Mouse (Mus musculus): ENCODE measurements around the gene Nop16. TPM values are rescaled to one million over a fixed set of nuclear protein-coding genes. Genes with fewer than 3 reads are reported as not detected.

Gene Nop16
- polyA plus RNA-seq, 1 experiment from 2014 or later = 55.5 TPM

GRCm38 (mm10) chr13:54610613-54610971 is 20.7 kb upstream of the Nop16 start:
- H3K9me3 ChIP-seq (replicated peaks) = no peaks in the 10 kb centered on the region
- no peaks in the 10 kb centered on the region for H3K27me3 ChIP-seq (replicated peaks)
- H3K4me2 ChIP-seq = peak overlapping the region; percentile 96
- 13% methylated on average over 13 of the region's 13 CpGs for WGBS
- peak overlapping the region; percentile 76 for H3K4me3 ChIP-seq
- peaks cover 2% of the 10 kb centered on the region; the same call in 1 of the 2 replicates for H3K36me3 ChIP-seq
- H3K4me1 ChIP-seq (replicated peaks) = peaks cover 20% of the 10 kb centered on the region
- H3K9ac ChIP-seq = peak overlapping the region; percentile 88
- 0 out of 2 replicates have a peak overlapping the region, but pooled peaks have one; percentile 7 for H3K27ac ChIP-seq (ENCODE audit: poor library complexity, severe bottlenecking)
- ATAC-seq (ENCODE audit: insufficient number of reproducible peaks, low FRiP score) = 0 out of 2 replicates have a peak, but pooled peaks have one; percentile 26

DNA sequence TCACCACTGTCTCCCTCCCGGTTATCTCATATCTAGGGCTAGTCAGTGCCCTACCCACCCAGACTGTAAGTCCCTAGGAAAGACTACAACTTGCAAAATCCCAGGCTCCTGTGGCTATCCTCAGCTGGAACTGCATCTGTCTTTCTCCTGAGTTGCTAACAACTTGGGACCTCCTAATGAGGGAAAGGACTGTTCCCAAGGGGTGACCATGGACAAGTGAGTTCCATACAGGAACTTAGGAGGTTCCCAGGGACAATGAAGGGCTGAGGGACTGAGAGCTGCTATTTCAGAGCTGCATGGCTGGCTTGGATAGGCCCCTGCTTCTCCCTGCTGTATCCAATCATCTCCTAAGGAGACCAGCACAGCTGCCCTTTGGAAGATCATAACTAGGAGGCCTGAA is 19.4 kb upstream of the Nop16 start:
- peaks cover 20% of the 10 kb centered on the region for H3K4me1 ChIP-seq (replicated peaks)
- peak overlapping the region; percentile 31; the same call in 1 of the 2 replicates for H3K9ac ChIP-seq
- H3K9me3 ChIP-seq (replicated peaks) = no peaks in the 10 kb centered on the region
- no peak overlapping the region for H3K4me3 ChIP-seq
- WGBS = 4% methylated on average over 1 of the region's 1 CpGs
- no peak overlapping the region; the same call in 1 of the 2 replicates for H3K27ac ChIP-seq (ENCODE audit: poor library complexity, severe bottlenecking)
- ATAC-seq (ENCODE audit: insufficient number of reproducible peaks, low FRiP score) = no peak
- peak overlapping the region; percentile 27; the same call in 1 of the 2 replicates for H3K4me2 ChIP-seq
- no peaks in the 10 kb centered on the region for H3K27me3 ChIP-seq (replicated peaks)
- H3K36me3 ChIP-seq = peaks cover 12% of the 10 kb centered on the region; the same call in 1 of the 2 replicates

GRCm38 (mm10) chr13:54608666-54609065 is 18.8 kb upstream of the Nop16 start:
- ATAC-seq (ENCODE audit: insufficient number of reproducible peaks, low FRiP score) = 0 out of 2 replicates have a peak, but pooled peaks have one; percentile 10
- Histone ChIP-seq H3K4me3 (no peak overlapping the region), H3K36me3 (peaks cover 12% of the 10 kb centered on the region; the same call in 1 of the 2 replicates), H3K9me3 (replicated peaks) (no peaks in the 10 kb centered on the region), H3K9ac (peak overlapping the region; percentile 31; the same call in 1 of the 2 replicates), H3K27me3 (replicated peaks) (no peaks in the 10 kb centered on the region), H3K4me1 (replicated peaks) (peaks cover 20% of the 10 kb centered on the region), H3K27ac (ENCODE audit: poor library complexity, severe bottlenecking) (no peak overlapping the region), H3K4me2 (peak overlapping the region; percentile 27)
- 32% methylated on average over 8 of the region's 8 CpGs for WGBS

DNA sequence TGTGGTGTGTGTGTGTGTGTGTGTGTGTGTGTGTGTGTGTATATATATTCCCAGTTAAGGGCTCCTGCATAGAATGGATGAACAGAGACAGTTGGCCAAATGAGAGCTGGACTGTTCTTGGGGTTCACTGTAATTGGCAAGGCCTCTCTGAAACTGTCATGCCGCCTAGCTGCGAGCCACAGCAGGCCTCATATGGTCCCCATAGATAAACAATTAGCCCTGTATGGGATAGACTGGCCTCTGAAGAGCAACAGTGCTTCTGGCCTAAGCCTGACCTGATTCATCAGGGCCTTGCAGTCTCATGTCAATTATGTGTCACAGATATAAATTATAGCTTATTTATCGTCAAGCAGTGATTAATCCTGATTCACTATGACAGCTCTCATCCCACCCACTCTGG is 18.1 kb upstream of the Nop16 start:
- H3K36me3 ChIP-seq = peaks cover 12% of the 10 kb centered on the region; the same call in 1 of the 2 replicates
- ATAC-seq (ENCODE audit: insufficient number of reproducible peaks, low FRiP score) = no peak
- H3K9ac ChIP-seq = no peak overlapping the region
- no peak overlapping the region for H3K27ac ChIP-seq (ENCODE audit: poor library complexity, severe bottlenecking)
- peaks cover 22% of the 10 kb centered on the region for H3K4me1 ChIP-seq (replicated peaks)
- no peaks in the 10 kb centered on the region for H3K27me3 ChIP-seq (replicated peaks)
- WGBS = 77% methylated on average over 3 of the region's 3 CpGs
- H3K4me2 ChIP-seq = no peak overlapping the region
- H3K9me3 ChIP-seq (replicated peaks) = no peaks in the 10 kb centered on the region
- no peak overlapping the region for H3K4me3 ChIP-seq

GRCm38 (mm10) chr13:54607204-54607603 is 17.3 kb upstream of the Nop16 start:
- no peak for ATAC-seq (ENCODE audit: insufficient number of reproducible peaks, low FRiP score)
- H3K9me3 ChIP-seq (replicated peaks) = no peaks in the 10 kb centered on the region
- no peak overlapping the region for H3K27ac ChIP-seq (ENCODE audit: poor library complexity, severe bottlenecking)
- H3K4me3 ChIP-seq = no peak overlapping the region
- WGBS = 65% methylated on average over 5 of the region's 5 CpGs
- H3K4me1 ChIP-seq (replicated peaks) = peaks cover 28% of the 10 kb centered on the region
- no peak overlapping the region for H3K9ac ChIP-seq
- no peak overlapping the region for H3K4me2 ChIP-seq
- peaks cover 12% of the 10 kb centered on the region; the same call in 1 of the 2 replicates for H3K36me3 ChIP-seq
- H3K27me3 ChIP-seq (replicated peaks) = no peaks in the 10 kb centered on the region

DNA sequence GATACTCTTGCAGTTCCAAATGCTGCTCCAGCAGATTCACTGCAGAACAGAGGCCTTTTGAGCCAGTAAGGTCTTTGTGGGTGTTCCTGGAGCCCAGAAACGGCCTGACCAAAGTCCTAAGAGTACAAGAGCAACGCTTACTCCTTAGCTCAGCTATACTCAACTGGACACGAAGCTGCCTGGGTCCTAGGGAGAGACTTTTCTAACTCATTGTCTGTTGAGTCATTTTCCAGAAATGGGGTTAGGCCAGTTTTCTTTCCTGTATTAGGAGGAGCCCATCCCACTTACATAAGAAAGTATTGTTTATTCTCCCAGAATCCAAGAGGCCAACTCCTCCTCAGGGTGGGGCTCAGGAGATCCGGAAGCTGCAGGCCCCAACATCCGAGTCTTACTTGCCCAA is 15.5 kb upstream of the Nop16 start:
- no peak overlapping the region for H3K27ac ChIP-seq (ENCODE audit: poor library complexity, severe bottlenecking)
- peaks cover 12% of the 10 kb centered on the region; the same call in 1 of the 2 replicates for H3K36me3 ChIP-seq
- H3K4me1 ChIP-seq (replicated peaks) = peaks cover 23% of the 10 kb centered on the region
- H3K27me3 ChIP-seq (replicated peaks) = no peaks in the 10 kb centered on the region
- no peak for ATAC-seq (ENCODE audit: insufficient number of reproducible peaks, low FRiP score)
- WGBS = 74% methylated on average over 5 of the region's 5 CpGs
- H3K4me3 ChIP-seq = no peak overlapping the region
- H3K9ac ChIP-seq = no peak overlapping the region
- no peak overlapping the region for H3K4me2 ChIP-seq
- H3K9me3 ChIP-seq (replicated peaks) = no peaks in the 10 kb centered on the region

DNA sequence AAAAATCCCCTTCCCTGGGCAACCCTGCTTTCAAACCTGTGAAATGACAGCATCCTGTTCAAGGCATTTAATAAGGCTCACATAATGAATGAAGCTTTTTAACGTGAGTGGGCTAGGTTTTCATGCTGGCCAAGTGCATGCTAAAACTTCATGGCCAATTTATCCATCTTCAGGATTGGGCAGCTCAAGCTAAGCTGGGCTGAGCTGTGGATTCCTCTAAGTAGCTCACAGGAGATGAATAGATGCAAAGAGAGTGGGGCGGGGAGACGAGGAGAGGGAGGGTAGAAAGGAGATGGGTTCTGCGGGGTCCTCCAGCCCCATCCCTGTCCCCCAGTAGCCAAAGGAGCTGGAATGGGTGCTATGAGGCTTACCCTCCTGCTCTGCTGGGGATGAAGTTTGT is 14.3 kb upstream of the Nop16 start:
- no peaks in the 10 kb centered on the region for H3K9me3 ChIP-seq (replicated peaks)
- H3K4me2 ChIP-seq = no peak overlapping the region
- no peak overlapping the region for H3K9ac ChIP-seq
- H3K27me3 ChIP-seq (replicated peaks) = no peaks in the 10 kb centered on the region
- no peak for ATAC-seq (ENCODE audit: insufficient number of reproducible peaks, low FRiP score)
- peaks cover 18% of the 10 kb centered on the region for H3K36me3 ChIP-seq
- 65% methylated on average over 4 of the region's 4 CpGs for WGBS
- no peak overlapping the region for H3K4me3 ChIP-seq
- no peak overlapping the region for H3K27ac ChIP-seq (ENCODE audit: poor library complexity, severe bottlenecking)
- H3K4me1 ChIP-seq (replicated peaks) = peaks cover 17% of the 10 kb centered on the region

GRCm38 (mm10) chr13:54603501-54603900 is 13.6 kb upstream of the Nop16 start:
- H3K9ac ChIP-seq = no peak overlapping the region
- ATAC-seq (ENCODE audit: insufficient number of reproducible peaks, low FRiP score) = no peak
- peaks cover 10% of the 10 kb centered on the region for H3K4me1 ChIP-seq (replicated peaks)
- H3K36me3 ChIP-seq = peaks cover 25% of the 10 kb centered on the region
- no peak overlapping the region for H3K4me2 ChIP-seq
- H3K27ac ChIP-seq (ENCODE audit: poor library complexity, severe bottlenecking) = no peak overlapping the region
- H3K4me3 ChIP-seq = no peak overlapping the region
- no peaks in the 10 kb centered on the region for H3K9me3 ChIP-seq (replicated peaks)
- H3K27me3 ChIP-seq (replicated peaks) = no peaks in the 10 kb centered on the region

DNA sequence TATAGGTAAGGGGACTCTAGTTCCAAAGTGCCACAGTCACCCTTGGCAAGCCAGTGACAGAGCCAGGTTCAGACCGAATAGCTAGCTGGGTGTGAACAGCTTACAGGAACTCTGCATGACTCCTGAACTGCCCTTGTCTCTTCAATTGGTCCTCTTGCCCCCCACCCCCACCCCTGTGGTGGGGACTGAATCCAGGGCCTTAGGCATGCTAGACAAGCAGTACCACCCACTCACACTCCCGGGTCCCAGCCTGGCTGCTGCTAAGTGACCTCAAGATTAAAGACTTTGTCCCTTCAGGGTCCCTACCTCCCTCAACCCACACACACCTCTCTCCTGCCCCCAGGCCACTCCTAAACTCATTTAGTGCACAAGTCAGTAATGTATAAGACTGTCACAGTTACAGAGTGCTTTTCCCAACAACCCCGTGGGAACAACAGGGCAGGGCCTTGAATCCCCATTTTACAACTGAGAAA is 12.8 kb upstream of the Nop16 start:
- H3K4me3 ChIP-seq = no peak overlapping the region
- H3K4me2 ChIP-seq = no peak overlapping the region
- H3K9ac ChIP-seq = no peak overlapping the region
- WGBS = 63% methylated on average over 3 of the region's 3 CpGs
- no peak overlapping the region for H3K27ac ChIP-seq (ENCODE audit: poor library complexity, severe bottlenecking)
- H3K4me1 ChIP-seq (replicated peaks) = peaks cover 16% of the 10 kb centered on the region
- ATAC-seq (ENCODE audit: insufficient number of reproducible peaks, low FRiP score) = no peak
- peaks cover 33% of the 10 kb centered on the region for H3K36me3 ChIP-seq
- no peaks in the 10 kb centered on the region for H3K27me3 ChIP-seq (replicated peaks)
- no peaks in the 10 kb centered on the region for H3K9me3 ChIP-seq (replicated peaks)

- Histone ChIP-seq H3K36me3 (peaks cover 29% of the 10 kb centered on the region), H3K27me3 (replicated peaks) (no peaks in the 10 kb centered on the region), H3K9ac (no peak overlapping the region), H3K9me3 (replicated peaks) (no peaks in the 10 kb centered on the region), H3K27ac (ENCODE audit: poor library complexity, severe bottlenecking) (no peak overlapping the region), H3K4me1 (replicated peaks) (peaks cover 44% of the 10 kb centered on the region), H3K4me2 (no peak overlapping the region), H3K4me3 (no peak overlapping the region)
- 84% methylated on average over 12 of the region's 12 CpGs for WGBS
- no peak; the same call in 1 of the 2 replicates for ATAC-seq (ENCODE audit: insufficient number of reproducible peaks, low FRiP score)
These were observed 8.8 kb upstream of the Nop16 start for GRCm38 (mm10) chr13:54598622-54599143.

GRCm38 (mm10) chr13:54596870-54597269 is 7.0 kb upstream of the Nop16 start:
- no peaks in the 10 kb centered on the region for H3K9me3 ChIP-seq (replicated peaks)
- H3K27me3 ChIP-seq (replicated peaks) = no peaks in the 10 kb centered on the region
- no peak overlapping the region for H3K4me3 ChIP-seq
- ATAC-seq (ENCODE audit: insufficient number of reproducible peaks, low FRiP score) = peak; percentile 33; the same call in 1 of the 2 replicates
- peak overlapping the region; percentile 29; the same call in 1 of the 2 replicates for H3K9ac ChIP-seq
- peak overlapping the region; percentile 29; the same call in 1 of the 2 replicates for H3K4me2 ChIP-seq
- peaks cover 37% of the 10 kb centered on the region for H3K36me3 ChIP-seq
- peak overlapping the region; percentile 71 for H3K27ac ChIP-seq (ENCODE audit: poor library complexity, severe bottlenecking)
- peaks cover 38% of the 10 kb centered on the region for H3K4me1 ChIP-seq (replicated peaks)
- 43% methylated on average over 5 of the region's 5 CpGs for WGBS
